Comparison of ENCODE assay signal across 9 mouse cellular contexts in the genomic region with DNA sequence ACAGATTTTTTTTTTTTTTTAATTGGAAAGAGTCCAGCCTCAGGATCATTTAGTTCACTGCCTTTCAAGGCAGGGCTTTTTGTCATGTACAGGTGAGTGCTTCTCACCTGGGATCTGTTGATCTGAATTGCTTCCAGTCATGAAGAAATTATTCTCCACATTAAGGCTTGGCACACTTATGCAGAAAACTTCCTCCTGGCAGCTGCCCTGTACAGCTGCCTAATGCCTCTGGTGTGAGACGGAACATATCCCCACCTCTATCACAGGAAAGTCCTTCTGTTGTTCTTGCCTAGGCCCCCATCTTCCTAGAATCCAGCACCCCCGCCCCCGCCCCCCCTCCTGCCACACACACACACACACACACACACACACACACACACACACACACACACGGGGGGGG. TPM values are rescaled to one million over a fixed set of nuclear protein-coding genes. Genes with fewer than 3 reads are reported as not detected.
DNase-seq lines count a peak whose midpoint lies in the region; ATAC-seq lines count a peak whose summit lies in the region.
"Had no signal": no experiment of that assay in that cellular context is flagged by ENCODE, and none has a peak within 500 bp of the region (broad histone marks: within the 10 kb centered on the region; RNA-seq: fewer than 3 reads in every experiment).

No protein-coding gene starts in this region.

- no peaks in the 10 kb centered on the region for H3K27me3 ChIP-seq in heart, embryonic 15.5 days
- no peaks in the 10 kb centered on the region for H3K27me3 ChIP-seq in embryonic facial prominence, embryonic 15.5 days
- no peaks in the 10 kb centered on the region for H3K27me3 ChIP-seq in liver, embryonic 12.5 days (replicated peaks)

- H3K27ac ChIP-seq in heart, embryonic 15.5 days: no peak overlapping the region
- no peak overlapping the region for H3K27ac ChIP-seq in embryonic facial prominence, embryonic 15.5 days (replicated peaks)
- H3K27ac ChIP-seq in liver, embryonic 12.5 days: peak overlapping the region; percentile 99

- no peak for ATAC-seq in heart, embryonic 15.5 days (replicated peaks; ENCODE audit: insufficient number of reproducible peaks, insufficient read depth, low FRiP score, low read depth)
- ATAC-seq in embryonic facial prominence, embryonic 15.5 days (ENCODE audit: insufficient number of reproducible peaks, low FRiP score, low TSS enrichment, low read depth): no peak
- ATAC-seq in liver, embryonic 12.5 days: no peak

- H3K4me2 ChIP-seq in heart, embryonic 15.5 days: peak overlapping the region; percentile 97
- H3K4me2 ChIP-seq in embryonic facial prominence, embryonic 15.5 days (replicated peaks): peak overlapping the region; percentile 90; the same call in 1 of the 2 replicates
- H3K4me2 ChIP-seq in liver, embryonic 12.5 days: peak overlapping the region; percentile 90

- H3K9me3 ChIP-seq in heart, embryonic 15.5 days (replicated peaks): no peaks in the 10 kb centered on the region
- H3K9me3 ChIP-seq in embryonic facial prominence, embryonic 15.5 days (replicated peaks): no peaks in the 10 kb centered on the region
- H3K9me3 ChIP-seq in liver, embryonic 12.5 days (replicated peaks): no peaks in the 10 kb centered on the region

- peaks cover 15% of the 10 kb centered on the region for H3K4me1 ChIP-seq in heart, embryonic 15.5 days (replicated peaks)
- H3K4me1 ChIP-seq in embryonic facial prominence, embryonic 15.5 days: peaks cover 14% of the 10 kb centered on the region
- H3K4me1 ChIP-seq in liver, embryonic 12.5 days: peaks cover 29% of the 10 kb centered on the region

- no peak for DNase-seq in heart, postnatal 14 days
- DNase-seq in CD4-positive helper T cell, adult 2 months (ENCODE audit: low read depth, low spot score): peak; percentile 3
- no peak for DNase-seq in adrenal gland, postnatal 4 days (ENCODE audit: low spot score in 2 of 2)
- DNase-seq in adrenal gland, adult 8-10 months: no peak
- DNase-seq in embryo, embryonic 11 days: no peak
- DNase-seq: thymus, adult 2 months had no signal

- 14% methylated on average over 1 of the region's 4 CpGs for WGBS in heart, embryonic 15.5 days
- WGBS in embryonic facial prominence, embryonic 15.5 days: 20% methylated on average over 2 of the region's 4 CpGs
- WGBS in liver, embryonic 12.5 days (ENCODE audit: insufficient replicate concordance): 14% methylated on average over 3 of the region's 4 CpGs

- H3K36me3 ChIP-seq in heart, embryonic 15.5 days: no peaks in the 10 kb centered on the region
- no peaks in the 10 kb centered on the region for H3K36me3 ChIP-seq in embryonic facial prominence, embryonic 15.5 days
- H3K36me3 ChIP-seq in liver, embryonic 12.5 days: peaks cover 5% of the 10 kb centered on the region

- peak overlapping the region; percentile 60 for H3K4me3 ChIP-seq in heart, embryonic 15.5 days
- H3K4me3 ChIP-seq in embryonic facial prominence, embryonic 15.5 days (replicated peaks): no peak overlapping the region
- H3K4me3 ChIP-seq in liver, embryonic 12.5 days: peak overlapping the region; percentile 85

- H3K9ac ChIP-seq in heart, embryonic 15.5 days: no peak overlapping the region
- H3K9ac ChIP-seq in embryonic facial prominence, embryonic 15.5 days: no peak overlapping the region
- H3K9ac ChIP-seq in liver, embryonic 12.5 days: peak overlapping the region; percentile 75

- intact Hi-C loops in heart, postnatal 14 days (cut with DNase I): no loop called here

RNA-seq across cellular contexts. Expression of a gene that starts 0.6 kb away (rescaled TPM):
- polyA plus RNA-seq in heart, embryonic 15.5 days (2015; fragmentation: Nextera tagmentation; extraction: Ambion mirVana): 11.9 and 15.1 TPM in 2 replicates
- 1 to 10 TPM; 4.6 to 6.4 TPM for total RNA-seq in heart, postnatal 14 days (2021)
- 14.3 and 15.2 TPM in 2 replicates for polyA plus RNA-seq in embryonic facial prominence, embryonic 15.5 days (2015; fragmentation: Nextera tagmentation; extraction: Ambion mirVana)
- 103 and 108 TPM in 2 replicates for polyA plus RNA-seq in liver, embryonic 12.5 days (2016; fragmentation: Nextera tagmentation; extraction: Ambion mirVana)
- total RNA-seq in adrenal gland, postnatal 4 days (2021): 1 to 10 TPM; 6.1 to 9.1 TPM
- total RNA-seq in adrenal gland, adult 8-10 months (2022): 1 to 10 TPM; 1.9 to 3.4 (median 2.9) TPM
